Comparison of ENCODE assay signal across 8 mouse cellular contexts in genomic region chr13:48869950-48870770, GRCm38 (mm10). TPM values are rescaled to one million over a fixed set of nuclear protein-coding genes. Genes with fewer than 3 reads are reported as not detected.
DNase-seq lines count a peak whose midpoint lies in the region; ATAC-seq and TF ChIP-seq lines count a peak whose summit lies in the region.

No protein-coding gene starts in this region.

- DNase-seq in left cerebral cortex, adult 2 months (ENCODE audit: extremely low spot score in 1 of 2, low spot score in 2 of 2), result peak in 1 of 2 experiments; percentile 38
- no peak for DNase-seq in left cerebral cortex, adult 8-10 months (ENCODE audit: low spot score in 2 of 2)
- peak; percentile 53 for DNase-seq in adrenal gland, postnatal 25 days
- no peak for DNase-seq in liver, embryonic 14.5 days (ENCODE audit: low read depth in 3 of 3, low spot score in 3 of 3)
- peak; percentile 82 for DNase-seq in thymus, postnatal 25 days

- H3K27me3 ChIP-seq in forebrain, embryonic 13.5 days, result no peaks in the 10 kb centered on the region
- H3K27me3 ChIP-seq in hindbrain, embryonic 12.5 days, result no peaks in the 10 kb centered on the region
- no peaks in the 10 kb centered on the region for H3K27me3 ChIP-seq in liver, embryonic 14.5 days (ENCODE audit: control insufficient read depth, insufficient read depth, low read length)
- H3K27me3 ChIP-seq in neural tube, embryonic 13.5 days, result no peaks in the 10 kb centered on the region

- no peaks in the 10 kb centered on the region for H3K36me3 ChIP-seq in forebrain, embryonic 13.5 days (ENCODE audit: poor library complexity, severe bottlenecking)
- H3K36me3 ChIP-seq in hindbrain, embryonic 12.5 days, result no peaks in the 10 kb centered on the region
- no peaks in the 10 kb centered on the region for H3K36me3 ChIP-seq in liver, embryonic 14.5 days (replicated peaks; ENCODE audit: control insufficient read depth, insufficient read depth, low read depth)
- no peaks in the 10 kb centered on the region for H3K36me3 ChIP-seq in neural tube, embryonic 13.5 days

- intact Hi-C loops in left cerebral cortex, adult 2 months (cut with DNase I), result loop anchor here (5.0 to 10.0 kb wide), 2 partner anchors 127 to 305 kb away; no protein-coding TSS in a partner anchor

- peak overlapping the region; percentile 74 for H3K27ac ChIP-seq in left cerebral cortex, adult 2 months
- H3K27ac ChIP-seq in forebrain, embryonic 13.5 days, result peak overlapping the region; percentile 77
- H3K27ac ChIP-seq in hindbrain, embryonic 12.5 days, result peak overlapping the region; percentile 83
- H3K27ac ChIP-seq in liver, embryonic 14.5 days, result peak overlapping the region; percentile 21; the same call in 1 of the 2 replicates
- H3K27ac ChIP-seq in neural tube, embryonic 13.5 days (replicated peaks), result peak overlapping the region; percentile 85

- peak overlapping the region; percentile 99 for H3K9ac ChIP-seq in forebrain, embryonic 13.5 days
- peak overlapping the region; percentile 97 for H3K9ac ChIP-seq in hindbrain, embryonic 12.5 days
- peak overlapping the region; percentile 88 for H3K9ac ChIP-seq in liver, embryonic 14.5 days (replicated peaks)
- H3K9ac ChIP-seq in neural tube, embryonic 13.5 days, result peak overlapping the region; percentile 99

- H3K4me3 ChIP-seq in left cerebral cortex, adult 2 months, result peak overlapping the region; percentile 56
- peak overlapping the region; percentile 94 for H3K4me3 ChIP-seq in forebrain, embryonic 13.5 days
- peak overlapping the region; percentile 94 for H3K4me3 ChIP-seq in hindbrain, embryonic 12.5 days
- H3K4me3 ChIP-seq in liver, embryonic 14.5 days (ENCODE audit: insufficient read depth in 1 of 2, low read depth in 2 of 2, low read length in 2 of 2), result peak overlapping the region; percentile 79 to 98
- peak overlapping the region; percentile 96 for H3K4me3 ChIP-seq in neural tube, embryonic 13.5 days

- H3K4me2 ChIP-seq in forebrain, embryonic 13.5 days, result peak overlapping the region; percentile 90
- H3K4me2 ChIP-seq in hindbrain, embryonic 12.5 days (replicated peaks), result peak overlapping the region; percentile 88
- peak overlapping the region; percentile 96 for H3K4me2 ChIP-seq in liver, embryonic 14.5 days (ENCODE audit: low read depth)
- peak overlapping the region; percentile 77 for H3K4me2 ChIP-seq in neural tube, embryonic 13.5 days

- no peak for TF ChIP-seq EP300 in liver, embryonic 14.5 days (IDR thresholded peaks at IDR 0.05; ENCODE audit: low read depth)

- no peak for TF ChIP-seq CTCF in left cerebral cortex, adult 2 months (IDR thresholded peaks at IDR 0.05)
- TF ChIP-seq CTCF in liver, embryonic 14.5 days (IDR thresholded peaks at IDR 0.05; ENCODE audit: low read depth), result no peak

- 2% methylated on average over 63 of the region's 102 CpGs for WGBS in forebrain, embryonic 13.5 days
- whole genome bisulfite sequencing in hindbrain, embryonic 12.5 days, result under 1% methylated on average over 59 of the region's 102 CpGs
- WGBS in liver, embryonic 14.5 days (ENCODE audit: insufficient replicate concordance), result under 1% methylated on average over 82 of the region's 102 CpGs
- under 1% methylated on average over 76 of the region's 102 CpGs for WGBS in neural tube, embryonic 13.5 days

- peaks cover 48% of the 10 kb centered on the region for H3K4me1 ChIP-seq in forebrain, embryonic 13.5 days
- peaks cover 38% of the 10 kb centered on the region for H3K4me1 ChIP-seq in hindbrain, embryonic 12.5 days
- peaks cover 13 to 27% of the 10 kb centered on the region in 2 experiments for H3K4me1 ChIP-seq in liver, embryonic 14.5 days (replicated peaks; ENCODE audit: control insufficient read depth in 2 of 2, insufficient read depth in 2 of 2, low read length in 1 of 2)
- peaks cover 52% of the 10 kb centered on the region for H3K4me1 ChIP-seq in neural tube, embryonic 13.5 days (replicated peaks)

- no peaks in the 10 kb centered on the region for H3K9me3 ChIP-seq in forebrain, embryonic 13.5 days (replicated peaks)
- H3K9me3 ChIP-seq in hindbrain, embryonic 12.5 days (replicated peaks), result no peaks in the 10 kb centered on the region
- no peaks in the 10 kb centered on the region for H3K9me3 ChIP-seq in liver, embryonic 14.5 days (ENCODE audit: control insufficient read depth, low read length)
- H3K9me3 ChIP-seq in neural tube, embryonic 13.5 days, result no peaks in the 10 kb centered on the region

- ATAC-seq in forebrain, embryonic 13.5 days, result peak; percentile 56
- peak; percentile 53 for ATAC-seq in hindbrain, embryonic 12.5 days (ENCODE audit: low FRiP score)
- peak; percentile 41 for ATAC-seq in liver, embryonic 14.5 days (ENCODE audit: insufficient read depth)
- peak; percentile 49 for ATAC-seq in neural tube, embryonic 13.5 days (ENCODE audit: low read depth)

RNA-seq across cellular contexts. Expression of gene Phf2, which starts 0.8 kb away (rescaled TPM):
- 10 to 100 TPM; 36.2 to 36.8 TPM for total RNA-seq in left cerebral cortex, adult 2 months (2021)
- 10 to 100 TPM; 33.9 to 36.4 (median 34.3) TPM for total RNA-seq in left cerebral cortex, adult 8-10 months (2022)
- total RNA-seq in adrenal gland, postnatal 25 days (2021), result 42.7 and 43.0 TPM in 2 replicates
- 10.6 and 10.9 TPM in 2 replicates for polyA plus RNA-seq in forebrain, embryonic 13.5 days (2015; fragmentation: Nextera tagmentation; extraction: Ambion mirVana)
- 10.7 and 11.3 TPM in 2 replicates for polyA plus RNA-seq in hindbrain, embryonic 12.5 days (2016; fragmentation: Nextera tagmentation; extraction: Ambion mirVana)
- 3.9 and 5.0 TPM in 2 replicates for polyA plus RNA-seq in liver, embryonic 14.5 days (2012; rRNA removed)
- polyA plus RNA-seq in liver, embryonic 14.5 days (2014; fragmentation: Nextera tagmentation; extraction: Ambion mirVana), result 2.3 and 2.4 TPM in 2 replicates
- 9.6 and 9.7 TPM in 2 replicates for polyA plus RNA-seq in neural tube, embryonic 13.5 days (2015; fragmentation: Nextera tagmentation; extraction: Ambion mirVana)

Comparison
In these comparisons a context has a peak if more than half of its experiments do, and no peak if none do; other contexts are left out.
1. DNase-seq: peak in adrenal gland, postnatal 25 days (single experiment) and thymus, postnatal 25 days (single experiment); none in left cerebral cortex, adult 8-10 months (0 of 2) and liver, embryonic 14.5 days (0 of 3).
2. H3K27ac ChIP-seq: peak in every context shown above with its lines; median percentile 85 in neural tube, embryonic 13.5 days; 83 in hindbrain, embryonic 12.5 days; 77 in forebrain, embryonic 13.5 days; 74 in left cerebral cortex, adult 2 months; 21 in liver, embryonic 14.5 days.
3. Peak in every context shown above with its lines, with median percentiles within 50 percentile points of each other: H3K4me3 ChIP-seq, ATAC-seq, H3K4me2 ChIP-seq and H3K9ac ChIP-seq.